Comparison of ENCODE assay signal across 9 mouse cellular contexts in the genomic region with DNA sequence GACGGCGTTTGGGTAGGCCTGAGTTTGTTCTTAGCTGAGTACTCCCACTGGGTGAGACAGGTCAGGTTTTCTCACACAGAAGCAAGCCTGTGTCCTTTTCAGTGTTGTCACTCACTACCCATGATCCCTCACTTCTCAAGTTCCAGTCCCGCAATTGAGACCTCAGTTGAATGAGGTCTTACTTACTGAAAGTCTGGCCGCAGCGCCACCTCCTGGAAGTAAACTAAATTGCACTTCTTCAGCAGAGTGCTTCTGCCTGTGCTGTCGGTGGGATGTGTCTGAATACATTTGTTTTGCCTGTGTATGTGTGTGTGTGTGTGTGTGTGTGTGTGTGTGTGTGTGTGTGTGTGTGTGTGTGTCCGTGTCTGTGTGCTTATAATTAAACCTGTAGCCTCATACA. TPM values are rescaled to one million over a fixed set of nuclear protein-coding genes. Genes with fewer than 3 reads are reported as not detected.
DNase-seq lines count a peak whose midpoint lies in the region; ATAC-seq and TF ChIP-seq lines count a peak whose summit lies in the region.
"Had no signal": no experiment of that assay in that cellular context is flagged by ENCODE, and none has a peak within 500 bp of the region (broad histone marks: within the 10 kb centered on the region; RNA-seq: fewer than 3 reads in every experiment).

No protein-coding gene starts in this region.

- H3K4me1 ChIP-seq in limb, embryonic 14.5 days (ENCODE audit: control insufficient read depth, insufficient read depth, low read length): 0 out of 2 replicates have a peak, but pooled peaks cover 10% of the 10 kb centered on the region

- WGBS in limb, embryonic 14.5 days: 19% methylated on average over 7 of the region's 7 CpGs

- H3K9me3 ChIP-seq in limb, embryonic 14.5 days (ENCODE audit: control insufficient read depth, low read length): no peaks in the 10 kb centered on the region

- no peak for TF ChIP-seq POLR2A in limb, embryonic 14.5 days (IDR thresholded peaks at IDR 0.05; ENCODE audit: borderline replicate concordance, extremely low read depth, insufficient read depth, insufficient read length)

- H3K4me3 ChIP-seq in limb, embryonic 14.5 days (replicated peaks; ENCODE audit: low read length): no peak overlapping the region

- no peaks in the 10 kb centered on the region for H3K36me3 ChIP-seq in limb, embryonic 14.5 days (ENCODE audit: control insufficient read depth, insufficient read depth, low read length)

- no peak overlapping the region for H3K9ac ChIP-seq in limb, embryonic 14.5 days (ENCODE audit: low read depth, low read length, severe bottlenecking)

- DNase-seq in layer of hippocampus, adult 11-12 months (ENCODE audit: low spot score): peak; percentile 83
- DNase-seq in layer of hippocampus, adult 9-10 months (ENCODE audit: low spot score): no peak
- DNase-seq in cerebellum, postnatal 4 days (ENCODE audit: low spot score in 2 of 2): peak; percentile 62 to 81
- DNase-seq in limb, embryonic 14.5 days (ENCODE audit: low spot score): peak; percentile 54
- DNase-seq in retina, postnatal 7 days (ENCODE audit: low read depth, low spot score): peak; percentile 63
- peak; percentile 72 for DNase-seq in urinary bladder, postnatal 25 days (ENCODE audit: low spot score)

- H3K27ac ChIP-seq in limb, embryonic 14.5 days (replicated peaks; ENCODE audit: low read depth, low read length): no peak overlapping the region

- no peak overlapping the region for H3K4me2 ChIP-seq in limb, embryonic 14.5 days (replicated peaks; ENCODE audit: low read depth, low read length, severe bottlenecking)

- ATAC-seq in activated CD4-positive, CD25-positive, alpha-beta regulatory T cell, adult 4 months: peak; percentile 52
- ATAC-seq in hematopoietic stem cell, adult 5-6 weeks (replicated peaks in 1 of 2; ENCODE audit: insufficient read depth in 1 of 2, low FRiP score in 2 of 2, low TSS enrichment in 1 of 2, low read depth in 1 of 2, poor library complexity in 2 of 2, severe bottlenecking in 2 of 2): peak; percentile 60 to 67; a peak in 2 of 4 replicates
- ATAC-seq in limb, embryonic 14.5 days (ENCODE audit: low FRiP score, low read depth): no peak

- peaks cover 48% of the 10 kb centered on the region for H3K27me3 ChIP-seq in limb, embryonic 14.5 days (ENCODE audit: control insufficient read depth, insufficient read depth, low read length)

RNA-seq across cellular contexts. Expression of a gene that starts 14.2 kb away (rescaled TPM):
- polyA plus RNA-seq in activated CD4-positive, CD25-positive, alpha-beta regulatory T cell, adult 4 months (2017; shearing (Covaris generic)): not detected
- total RNA-seq in hematopoietic stem cell, adult 5-6 weeks (2017): not detected in 2 replicates
- polyA plus RNA-seq in limb, embryonic 14.5 days (2012; rRNA removed): not detected in 2 replicates
- not detected in 2 replicates for polyA plus RNA-seq in limb, embryonic 14.5 days (2014; fragmentation: Nextera tagmentation; extraction: Ambion mirVana)
- polyA plus RNA-seq: gonadal fat pad, adult 2 months had no signal

RNA-seq across cellular contexts. Expression of a gene that starts 19.3 kb away (rescaled TPM):
- not detected for polyA plus RNA-seq in activated CD4-positive, CD25-positive, alpha-beta regulatory T cell, adult 4 months (2017; shearing (Covaris generic))
- not detected in 2 replicates for total RNA-seq in hematopoietic stem cell, adult 5-6 weeks (2017)
- polyA plus RNA-seq in limb, embryonic 14.5 days (2012; rRNA removed): 0.46 and 0.65 TPM in 2 replicates
- polyA plus RNA-seq in limb, embryonic 14.5 days (2014; fragmentation: Nextera tagmentation; extraction: Ambion mirVana): 0.69 and 0.77 TPM in 2 replicates

RNA-seq across cellular contexts. Expression of a gene that starts 26.6 kb away (rescaled TPM):
- polyA plus RNA-seq in activated CD4-positive, CD25-positive, alpha-beta regulatory T cell, adult 4 months (2017; shearing (Covaris generic)): 10 to 100 TPM; 22.2 to 23.0 TPM
- total RNA-seq in hematopoietic stem cell, adult 5-6 weeks (2017): 38.0 and 43.5 TPM in 2 replicates
- 69.1 and 76.7 TPM in 2 replicates for polyA plus RNA-seq in limb, embryonic 14.5 days (2012; rRNA removed)
- 58.8 and 66.2 TPM in 2 replicates for polyA plus RNA-seq in limb, embryonic 14.5 days (2014; fragmentation: Nextera tagmentation; extraction: Ambion mirVana)

RNA-seq across cellular contexts. Expression of a gene that starts 26.9 kb away (rescaled TPM):
- polyA plus RNA-seq in activated CD4-positive, CD25-positive, alpha-beta regulatory T cell, adult 4 months (2017; shearing (Covaris generic)): 10 to 100 TPM; 26.7 to 26.8 TPM
- total RNA-seq in hematopoietic stem cell, adult 5-6 weeks (2017): 11.9 and 22.5 TPM in 2 replicates
- polyA plus RNA-seq in limb, embryonic 14.5 days (2012; rRNA removed): 58.3 and 75.1 TPM in 2 replicates
- 37.2 and 41.1 TPM in 2 replicates for polyA plus RNA-seq in limb, embryonic 14.5 days (2014; fragmentation: Nextera tagmentation; extraction: Ambion mirVana)

RNA-seq across cellular contexts. Expression of a gene that starts 30.1 kb away (rescaled TPM):
- polyA plus RNA-seq in activated CD4-positive, CD25-positive, alpha-beta regulatory T cell, adult 4 months (2017; shearing (Covaris generic)): not detected
- not detected in 2 replicates for total RNA-seq in hematopoietic stem cell, adult 5-6 weeks (2017)
- polyA plus RNA-seq in limb, embryonic 14.5 days (2012; rRNA removed): 0.80 and 13.6 TPM in 2 replicates
- polyA plus RNA-seq in limb, embryonic 14.5 days (2014; fragmentation: Nextera tagmentation; extraction: Ambion mirVana): 0.33 TPM in 1 of 2 replicates, not detected in the other
- polyA plus RNA-seq: gonadal fat pad, adult 2 months had no signal
